Mouse (Mus musculus) kidney, postnatal 0 days (tissue): ENCODE results near the gene P2rx6. TPM values are rescaled to one million over a fixed set of nuclear protein-coding genes. Genes with fewer than 3 reads are reported as not detected.
A peak's percentile ranks its signal among the peaks of the same experiment; 100 is the strongest.
"Not testable (repeated sequence)": the region's sequence is repeated elsewhere in the genome, so short reads cannot be mapped to it uniquely, and the experiment has no call there.

Source experiments
- ATAC-seq: fragments of 200-750 bp; cut with Nextera tagmentation; replicated peaks from 2 replicates; pipeline ENCODE4 v1.8.0; 2017; ENCODE audit warnings: low read depth, moderate number of reproducible peaks, moderate TSS enrichment, moderate library complexity; ENCODE audit not compliant: low FRiP score
- DNase-seq: peaks from one replicate; pipeline ENCODE4 v3.0.0-alpha.2; 2016; ENCODE audit warnings: low spot score
- H3K27ac ChIP-seq: fragments of 300-500 bp; sonication (generic); 2 replicates; pipeline ENCODE4 v1.5.1; 2014; ENCODE audit warnings: mild to moderate bottlenecking
- H3K27me3 ChIP-seq: fragments of 300-500 bp; sonication (generic); 2 replicates; pipeline ENCODE4 v1.6.1; 2014; ENCODE audit warnings: low read length, mixed read lengths; ENCODE audit not compliant: insufficient read depth
- H3K36me3 ChIP-seq: fragments of 300-500 bp; sonication (generic); 2 replicates; pipeline ENCODE4 v1.6.1; 2014; ENCODE audit warnings: low read length, mixed read lengths; ENCODE audit not compliant: insufficient read depth
- H3K4me1 ChIP-seq: fragments of 300-500 bp; sonication (generic); replicated peaks from 2 replicates; pipeline ENCODE4 v1.6.1; 2014; ENCODE audit warnings: antibody characterized with exemption, low read length, mixed read lengths; ENCODE audit not compliant: insufficient read depth
- H3K4me2 ChIP-seq: fragments of 300-500 bp; sonication (generic); 2 replicates; pipeline ENCODE4 v1.6.1; 2014; ENCODE audit warnings: mild to moderate bottlenecking, low read length, moderate library complexity, mixed read lengths
- H3K4me3 ChIP-seq: fragments of 300-500 bp; sonication (generic); replicated peaks from 2 replicates; pipeline ENCODE4 v1.5.1; 2014; ENCODE audit warnings: low read depth, low read length
- H3K9ac ChIP-seq: fragments of 300-500 bp; sonication (generic); 2 replicates; pipeline ENCODE4 v1.6.1; 2014; ENCODE audit warnings: low read depth, low read length
- H3K9me3 ChIP-seq: fragments of 300-500 bp; sonication (generic); replicated peaks from 2 replicates; pipeline ENCODE4 v1.6.1; 2016; ENCODE audit warnings: low read length, inconsistent platforms, mixed read lengths
- CTCF ChIP-seq: IDR thresholded peaks from 2 replicates; pipeline ENCODE4 v1.5.1; 2016; ENCODE audit warnings: antibody characterized with exemption, low read depth, mild to moderate bottlenecking, moderate library complexity
- WGBS: fragments of 180-500 bp; shearing (Covaris S2); extraction: QIAGEN DNeasy Blood & Tissue Kit; methylation state at CpG from one replicate; pipeline ENCODE4 v1.1.7; 2014; 5-methylcytosine and 5-hydroxymethylcytosine counted together
- polyA plus RNA-seq: library from polyadenylated mRNA; unstranded; fragments of >200 nt; fragmentation: Nextera tagmentation; extraction: Ambion mirVana; gene quantifications from 2 replicates; pipeline ENCODE4 v1.2.1, GENCODE M21; 2015

The P2rx6 gene
- polyA plus RNA-seq, 1 experiment from 2014 or later = 0.62 TPM

DNA sequence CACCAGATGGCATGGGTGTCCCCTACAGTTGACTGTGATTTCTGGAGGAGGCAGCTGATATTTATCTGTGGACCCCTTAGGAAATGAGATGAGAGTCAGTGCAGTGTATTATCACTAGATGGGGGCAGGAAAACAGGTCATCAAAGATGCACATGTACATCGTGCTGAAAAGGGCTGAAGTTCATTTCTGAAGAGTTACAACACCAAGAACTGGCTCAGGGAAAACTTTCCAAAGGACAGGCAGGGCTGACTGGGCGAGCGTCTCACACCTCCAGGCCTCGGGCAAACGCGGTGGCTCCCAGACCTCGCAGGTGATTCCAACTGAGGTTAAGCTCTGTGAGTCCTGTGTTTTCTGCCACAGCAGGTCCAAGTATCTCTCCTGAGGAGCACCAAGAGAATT, 8.8 kb upstream of the P2rx6 start:
- Histone ChIP-seq H3K9me3 (no peaks in the 10 kb centered on the region), H3K4me1 (0 out of 2 replicates have a peak, but pooled peaks cover 5% of the 10 kb centered on the region), H3K36me3 (no peaks in the 10 kb centered on the region), H3K4me2 (no peak overlapping the region), H3K4me3 (no peak overlapping the region), H3K27me3 (no peaks in the 10 kb centered on the region), H3K9ac (no peak overlapping the region), H3K27ac (no peak overlapping the region)
- 88% methylated on average over 7 of the region's 7 CpGs for WGBS
- no peak for TF ChIP-seq CTCF
- no peak for ATAC-seq
- no peak for DNase-seq

DNA sequence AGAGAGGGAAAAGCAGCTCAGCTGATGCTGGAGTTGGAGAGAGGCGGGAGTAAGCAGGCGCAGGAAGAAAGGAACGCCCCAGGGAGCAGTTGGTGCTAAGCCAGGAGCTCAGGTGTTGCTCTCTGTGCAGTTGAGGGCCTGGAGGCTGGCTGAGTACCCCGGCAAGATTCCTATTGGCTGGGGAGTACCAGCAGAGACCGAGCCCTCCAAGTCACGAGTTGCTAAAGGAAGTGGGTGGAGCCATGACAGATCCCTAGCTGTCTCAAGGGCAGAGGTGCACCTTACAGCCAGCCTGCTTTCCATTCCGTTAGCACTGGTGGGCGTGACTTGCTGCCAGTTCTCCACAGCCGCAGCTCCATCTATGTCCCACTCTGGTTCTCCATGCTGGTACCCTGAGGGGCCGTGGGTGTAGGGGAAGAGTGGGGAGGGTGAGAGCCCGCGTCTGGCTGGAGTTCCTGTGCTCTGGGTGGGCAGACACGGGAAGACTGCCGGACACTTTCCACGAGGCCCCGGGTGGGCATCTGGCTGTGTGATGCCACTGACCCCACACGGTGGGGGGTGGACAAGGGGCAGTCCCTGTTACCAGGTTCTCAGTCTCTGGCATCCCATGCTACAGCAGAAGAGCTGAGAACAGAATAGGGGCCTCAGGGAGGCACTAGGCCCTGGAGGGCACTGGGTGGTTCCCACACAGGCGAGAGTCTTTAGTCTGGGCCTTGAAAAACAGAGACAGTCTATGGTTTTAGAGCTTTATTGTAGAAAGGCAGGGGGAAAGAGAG, 7.6 kb upstream of the P2rx6 start:
- H3K9me3 ChIP-seq = no peaks in the 10 kb centered on the region
- H3K4me3 ChIP-seq = no peak overlapping the region
- peaks cover 16% of the 10 kb centered on the region for H3K4me1 ChIP-seq
- no peaks in the 10 kb centered on the region for H3K27me3 ChIP-seq
- peak overlapping the region; percentile 46 for H3K4me2 ChIP-seq
- ATAC-seq (peak; percentile 94), DNase-seq (peak; percentile 87)
- H3K9ac ChIP-seq = no peak overlapping the region
- TF ChIP-seq CTCF = no peak
- no peak overlapping the region for H3K27ac ChIP-seq
- 8% methylated on average over 18 of the region's 18 CpGs for WGBS
- H3K36me3 ChIP-seq = no peaks in the 10 kb centered on the region

DNA sequence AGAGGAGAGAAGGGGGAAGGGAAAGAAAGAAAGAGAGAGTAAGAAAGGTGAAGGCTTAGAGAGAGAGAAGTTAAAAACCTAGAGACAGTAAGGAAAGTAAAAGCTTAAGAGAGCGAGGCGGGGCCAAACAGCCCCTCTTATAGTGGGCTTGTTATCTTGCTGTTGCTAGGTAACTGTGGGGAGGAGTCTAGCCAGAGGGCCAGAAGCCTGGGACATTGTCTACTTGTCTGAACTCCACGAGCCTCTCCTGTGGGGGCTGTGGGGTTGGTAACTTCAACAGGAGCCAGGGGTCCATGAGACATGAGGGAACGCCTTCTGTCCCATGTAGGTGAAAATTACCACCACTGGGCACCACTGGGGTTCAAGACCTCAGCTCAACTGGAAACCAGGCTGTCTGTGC, 7.0 kb upstream of the P2rx6 start:
- H3K27ac ChIP-seq, H3K27me3 ChIP-seq, H3K9ac ChIP-seq, ATAC-seq, H3K4me2 ChIP-seq, DNase-seq, H3K9me3 ChIP-seq, H3K4me3 ChIP-seq, H3K36me3 ChIP-seq: not testable (repeated sequence)
- peaks cover 19% of the 10 kb centered on the region for H3K4me1 ChIP-seq
- whole genome bisulfite sequencing = 49% methylated on average over 4 of the region's 4 CpGs

DNA sequence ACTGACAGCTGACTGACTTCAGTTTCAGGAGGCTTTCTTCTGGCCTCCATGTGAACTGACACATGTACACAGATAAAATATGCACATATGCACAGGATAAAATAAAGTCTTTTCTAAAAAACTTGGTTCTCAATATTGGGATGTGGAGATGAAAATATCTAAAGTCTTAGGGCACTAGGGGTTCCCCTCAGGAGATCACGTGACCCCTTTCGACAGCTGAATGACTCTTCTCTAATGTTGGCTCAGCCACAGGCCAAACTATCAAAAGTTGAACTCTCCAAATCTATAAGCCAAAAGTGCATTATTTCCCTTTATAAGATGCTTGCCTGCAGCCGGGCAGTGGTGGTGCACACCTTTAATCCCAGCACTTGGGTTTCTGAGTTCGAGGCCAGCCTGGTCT, 5.5 kb upstream of the P2rx6 start:
- peaks cover 27% of the 10 kb centered on the region for H3K4me1 ChIP-seq
- H3K9ac ChIP-seq = no peak overlapping the region
- H3K4me2 ChIP-seq = no peak overlapping the region
- no peak overlapping the region for H3K4me3 ChIP-seq
- H3K27me3 ChIP-seq = no peaks in the 10 kb centered on the region
- no peaks in the 10 kb centered on the region for H3K36me3 ChIP-seq
- no peak overlapping the region for H3K27ac ChIP-seq
- no peak for DNase-seq
- H3K9me3 ChIP-seq = no peaks in the 10 kb centered on the region
- 84% methylated on average over 4 of the region's 4 CpGs for WGBS
- ATAC-seq = no peak
- no peak for TF ChIP-seq CTCF

DNA sequence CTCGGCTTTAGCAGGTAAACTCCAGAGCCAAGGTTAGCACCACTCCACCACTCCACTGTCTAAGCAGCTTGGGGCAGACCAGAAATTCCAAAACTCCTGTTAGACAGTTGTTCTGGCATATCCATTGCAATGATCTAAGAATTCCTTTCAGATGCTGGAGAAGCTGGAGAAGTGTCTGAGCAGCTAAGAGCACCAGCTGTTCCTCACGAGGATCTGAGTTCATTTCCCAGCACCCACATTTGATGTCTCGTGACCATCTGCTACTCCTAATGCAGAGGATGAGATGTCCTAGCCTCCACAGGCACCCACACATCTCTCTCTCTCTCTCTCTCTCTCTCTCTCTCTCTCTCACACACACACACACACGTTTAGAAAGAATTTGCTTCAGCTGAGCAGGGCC, 4.8 kb upstream of the P2rx6 start:
- Histone ChIP-seq H3K4me2 (no peak overlapping the region), H3K4me1 (peaks cover 34% of the 10 kb centered on the region), H3K36me3 (no peaks in the 10 kb centered on the region), H3K4me3 (no peak overlapping the region), H3K9ac (no peak overlapping the region), H3K9me3 (no peaks in the 10 kb centered on the region), H3K27me3 (no peaks in the 10 kb centered on the region), H3K27ac (no peak overlapping the region)
- DNase-seq (no peak), ATAC-seq (no peak)
- TF ChIP-seq CTCF = no peak
- WGBS = 57% methylated on average over 4 of the region's 4 CpGs

DNA sequence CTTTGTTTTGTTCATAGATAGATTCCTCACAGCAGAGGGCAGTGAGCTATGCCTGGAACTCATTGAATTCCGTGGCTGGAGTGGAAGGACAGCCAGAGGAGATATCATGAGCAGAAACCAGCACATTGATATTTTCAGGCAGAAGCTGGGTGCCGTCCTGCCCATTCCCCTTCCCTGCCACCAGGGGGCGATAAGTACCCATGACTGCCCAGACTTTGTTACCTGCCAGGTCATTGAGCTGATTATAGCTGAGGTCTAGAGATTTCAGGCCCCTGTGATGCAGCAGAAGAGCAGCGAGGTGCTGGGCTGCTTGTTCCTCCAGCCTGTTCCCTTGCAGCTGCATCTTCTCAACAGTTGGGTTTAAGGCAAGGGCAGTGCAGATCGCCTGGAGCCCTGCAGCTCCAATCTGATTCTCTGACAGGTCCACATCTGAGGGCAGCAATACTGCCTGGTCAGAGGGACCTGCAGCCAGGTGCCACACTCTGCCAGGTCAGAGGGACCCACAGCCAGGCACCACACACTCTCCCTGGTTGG, 3.7 kb upstream of the P2rx6 start:
- Histone ChIP-seq H3K4me2 (peak overlapping the region; percentile 32; the same call in 1 of the 2 replicates), H3K27ac (no peak overlapping the region), H3K4me3 (no peak overlapping the region), H3K9ac (no peak overlapping the region), H3K36me3 (no peaks in the 10 kb centered on the region), H3K27me3 (no peaks in the 10 kb centered on the region), H3K9me3 (no peaks in the 10 kb centered on the region), H3K4me1 (peaks cover 35% of the 10 kb centered on the region)
- DNase-seq = peak; percentile 82
- WGBS = 1% methylated on average over 5 of the region's 5 CpGs
- ATAC-seq = no peak
- TF ChIP-seq CTCF = peak; percentile 99
